Mouse (Mus musculus) cerebellum, adult 2 months (tissue): ENCODE data around the gene Tmprss4. TPM values are rescaled to one million over a fixed set of nuclear protein-coding genes. Genes with fewer than 3 reads are reported as not detected.
A peak's percentile ranks its signal among the peaks of the same experiment; 100 is the strongest.

Experiments used
- DNase-seq, 2 experiments: peaks; one replicate each; pipeline ENCODE4 v3.0.0; 2021
- H3K27ac ChIP-seq: fragments of 200-500 bp; 2 replicates; pipeline ENCODE4 v1.5.1; 2012; ENCODE audit warnings: low read length, control low read depth, inconsistent platforms; ENCODE audit not compliant: insufficient read depth
- H3K27me3 ChIP-seq: fragments of 200-500 bp; 2 replicates; pipeline ENCODE4 v1.6.1; 2012; ENCODE audit warnings: inconsistent platforms, mild to moderate bottlenecking, low read length, moderate library complexity; ENCODE audit not compliant: control insufficient read depth, insufficient read depth
- H3K4me1 ChIP-seq: fragments of 200-500 bp; 2 replicates; pipeline ENCODE4 v1.6.1; 2011; ENCODE audit warnings: low read length; ENCODE audit not compliant: control insufficient read depth, insufficient read depth
- H3K4me3 ChIP-seq: fragments of 200-500 bp; replicated peaks from 2 replicates; pipeline ENCODE3; 2011; ENCODE audit warnings: mild to moderate bottlenecking, low read depth, low read length, control low read depth; ENCODE audit not compliant: insufficient read depth
- CTCF ChIP-seq: fragments of 200-500 bp; IDR thresholded peaks from 2 replicates; pipeline ENCODE4 v1.5.1; 2011; ENCODE audit warnings: low read depth, mild to moderate bottlenecking, control low read depth, low read length, moderate library complexity, borderline replicate concordance; ENCODE audit not compliant: insufficient read depth
- POLR2A ChIP-seq: fragments of 200-500 bp; IDR thresholded peaks from 2 replicates; pipeline ENCODE4 v1.6.1; 2011; ENCODE audit warnings: low read length, control low read depth, borderline replicate concordance; ENCODE audit not compliant: insufficient read depth
- WGBS: fragments of 180-500 bp; shearing (Covaris S2); methylation state at CpG from one replicate; pipeline ENCODE4 v1.1.7; 2018; 5-methylcytosine and 5-hydroxymethylcytosine counted together
- polyA plus RNA-seq: library from polyadenylated mRNA; depleted of rRNA; stranded (reverse); fragments of >200 nt; gene quantifications from 2 replicates; pipeline ENCODE4 v1.2.3, GENCODE M21; 2012

The Tmprss4 gene
- polyA plus RNA-seq, 1 experiment = 0.34 TPM

- TF ChIP-seq POLR2A (no peak), CTCF (no peak)
- DNase-seq = no peak
- Histone ChIP-seq H3K27ac (no peak overlapping the region), H3K27me3 (no peaks in the 10 kb centered on the region), H3K4me3 (peak overlapping the region; percentile 65), H3K4me1 (no peaks in the 10 kb centered on the region)
- 5% methylated on average over 27 of the region's 27 CpGs for WGBS
Measured at GRCm38 (mm10) chr9:45145533-45146266, 58.2 kb downstream of the Tmprss4 start.

DNA sequence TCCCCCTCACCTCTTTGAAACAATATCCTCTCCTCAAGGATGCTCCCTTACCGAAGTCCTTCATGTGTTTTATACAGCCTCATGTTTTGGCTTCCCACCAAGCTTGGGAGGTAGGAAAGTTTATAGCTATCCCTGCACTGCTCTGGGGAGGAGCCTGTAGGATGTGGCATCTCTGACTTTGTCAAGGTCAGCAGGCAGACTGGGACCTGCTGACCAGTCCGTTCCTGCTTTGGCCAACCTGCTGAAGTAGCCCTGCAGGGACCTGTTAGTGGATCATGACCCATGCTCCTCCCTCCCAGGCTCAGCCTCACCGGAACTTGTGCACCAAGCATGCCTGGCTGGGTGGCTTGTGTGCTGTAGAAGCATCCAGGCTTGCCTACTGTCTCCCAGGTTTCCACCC is 61.2 kb downstream of the Tmprss4 start:
- Histone ChIP-seq H3K4me1 (peaks cover 3% of the 10 kb centered on the region; the same call in 1 of the 2 replicates), H3K27me3 (no peaks in the 10 kb centered on the region; the same call in 1 of the 2 replicates), H3K27ac (no peak overlapping the region), H3K4me3 (no peak overlapping the region)
- 59% methylated on average over 3 of the region's 3 CpGs for WGBS
- TF ChIP-seq CTCF = no peak
- TF ChIP-seq POLR2A = no peak
- DNase-seq = no peak

DNA sequence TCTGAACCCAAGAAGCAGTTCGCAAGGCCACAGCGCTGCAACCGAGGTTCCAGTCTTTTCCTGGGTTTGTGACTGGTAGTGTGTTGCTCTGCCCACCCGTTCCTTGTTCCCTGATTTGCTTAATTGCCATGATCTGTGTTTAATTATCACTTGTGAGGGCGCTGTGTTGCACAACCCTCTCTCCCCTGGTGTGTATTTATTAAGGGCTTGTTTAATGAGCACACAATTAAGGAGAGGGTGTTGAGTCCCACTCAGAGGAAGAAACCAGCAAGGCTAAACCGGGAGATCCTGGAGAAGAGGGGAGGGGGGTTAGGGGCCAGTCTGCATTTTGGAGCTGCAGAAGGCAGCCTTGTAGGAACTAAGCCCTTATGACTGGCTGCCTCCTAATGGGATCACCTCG is 62.9 kb downstream of the Tmprss4 start:
- Histone ChIP-seq H3K27ac (no peak overlapping the region), H3K4me1 (peaks cover 3% of the 10 kb centered on the region; the same call in 1 of the 2 replicates), H3K27me3 (no peaks in the 10 kb centered on the region; the same call in 1 of the 2 replicates), H3K4me3 (no peak overlapping the region)
- TF ChIP-seq POLR2A (no peak), CTCF (no peak)
- no peak for DNase-seq
- 77% methylated on average over 7 of the region's 7 CpGs for WGBS

DNA sequence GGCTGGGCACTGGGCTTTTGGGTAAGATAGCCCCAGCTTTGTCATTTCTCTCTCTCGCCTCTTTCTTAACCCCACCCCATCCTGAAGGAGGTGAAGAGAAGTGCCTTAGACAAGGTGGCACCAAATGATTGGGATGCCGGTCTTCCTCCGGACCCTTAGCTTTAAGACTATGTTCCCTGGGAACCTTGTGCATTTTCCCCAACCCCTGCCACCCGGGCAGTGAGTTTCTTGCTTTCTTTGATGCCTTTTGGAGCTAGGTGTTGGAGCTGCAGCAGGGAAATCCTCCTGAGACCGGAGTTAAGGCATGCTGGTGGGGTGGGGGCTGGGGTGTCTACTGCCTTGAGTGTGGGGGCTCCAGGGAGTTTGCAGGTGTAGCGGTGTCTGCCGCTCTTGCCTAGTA is 64.8 kb downstream of the Tmprss4 start:
- no peak overlapping the region for H3K27ac ChIP-seq

DNA sequence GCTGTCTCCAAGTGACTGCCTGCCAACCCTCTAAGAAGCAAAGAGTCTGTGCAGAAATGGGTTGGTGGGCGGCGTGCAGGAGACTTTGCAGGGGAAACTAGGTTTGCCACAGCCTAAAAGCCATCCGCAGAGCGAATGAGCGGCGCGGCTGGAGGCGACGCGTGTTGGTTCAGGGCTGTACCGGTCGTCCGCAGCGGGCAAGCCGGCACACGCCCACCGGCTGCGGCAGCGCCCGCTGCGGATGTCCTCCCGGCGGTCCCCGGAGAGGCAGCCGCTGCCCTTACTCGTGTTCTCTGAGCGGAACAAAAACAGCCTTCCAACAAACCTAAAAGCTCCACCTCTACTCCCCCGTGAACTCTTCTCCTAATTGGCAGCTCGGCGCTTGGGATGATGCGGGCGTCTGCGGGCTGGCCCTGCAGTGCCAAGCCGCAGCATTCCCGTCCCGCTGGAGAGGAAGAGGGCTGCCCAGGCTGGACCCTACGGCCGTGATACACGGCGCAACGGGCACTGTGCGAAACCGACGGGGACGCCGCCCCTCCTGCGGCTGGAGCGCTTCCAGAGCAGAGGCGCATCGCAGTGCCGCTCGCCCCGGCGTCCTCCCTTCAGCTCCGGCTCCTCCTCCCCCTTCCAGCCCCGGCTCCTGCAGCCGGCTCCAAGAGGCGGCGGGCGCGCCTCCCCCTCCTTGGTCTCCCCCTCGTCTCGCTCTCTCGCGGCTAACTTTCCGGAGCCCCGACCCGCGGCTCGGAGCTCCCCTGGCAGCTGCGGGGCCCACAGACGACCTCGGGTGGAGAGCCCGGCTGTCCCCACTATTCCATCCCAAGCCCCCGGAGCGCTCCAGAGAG is 65.5 kb downstream of the Tmprss4 start, which contains the start of gene Scn4b:
Gene Scn4b, plus strand, starts transcription at position 205 of the 842 bp plus-strand sequence.
- no peaks in the 10 kb centered on the region; the same call in 1 of the 2 replicates for H3K27me3 ChIP-seq
- DNase-seq = peak in 1 of 2 experiments; percentile 43

More for the DNA sequence above, 64.8 kb downstream of the Tmprss4 start:
- 31% methylated on average over 7 of the region's 7 CpGs for WGBS
- Histone ChIP-seq H3K27me3 (no peaks in the 10 kb centered on the region; the same call in 1 of the 2 replicates), H3K4me1 (peaks cover 3% of the 10 kb centered on the region; the same call in 1 of the 2 replicates), H3K4me3 (peak overlapping the region; percentile 11)
- TF ChIP-seq POLR2A = no peak
- TF ChIP-seq CTCF = no peak
- DNase-seq = no peak

DNA sequence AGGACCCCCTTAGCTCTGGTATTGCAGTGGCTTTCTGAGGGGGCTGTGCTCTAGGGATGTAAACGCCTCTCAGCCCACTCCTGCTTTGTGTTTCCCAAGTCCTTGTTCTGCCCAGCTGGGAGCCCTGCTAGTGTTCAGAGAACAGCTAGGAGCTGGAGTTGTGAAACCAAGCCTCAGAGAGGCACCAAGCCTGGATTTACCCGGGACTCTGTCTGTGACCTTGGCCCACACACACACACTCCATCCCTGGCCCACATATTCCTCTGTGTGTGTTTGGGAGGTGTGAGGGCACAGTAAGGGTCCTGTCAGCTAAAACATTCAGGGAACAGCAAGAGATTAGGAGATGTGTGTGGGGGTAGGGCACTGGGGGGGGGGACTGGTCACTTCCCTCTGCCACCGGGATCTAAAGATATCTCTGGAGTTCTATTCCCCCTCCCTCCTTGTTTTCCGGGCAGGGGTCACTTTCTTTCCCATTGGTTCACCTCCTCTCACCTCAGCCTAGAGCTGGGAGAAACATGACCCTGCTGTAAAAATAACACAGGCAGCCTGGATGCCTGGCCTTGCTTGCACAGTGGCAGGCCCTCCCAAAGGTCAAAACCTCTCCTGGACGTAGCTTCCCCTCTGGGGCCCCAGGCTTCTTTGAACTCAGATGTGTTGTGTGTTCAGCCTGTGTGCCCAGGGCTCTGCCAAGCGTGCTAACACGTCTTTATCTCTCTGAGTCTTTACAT is 67.3 kb downstream of the Tmprss4 start:
- Histone ChIP-seq H3K4me1 (peaks cover 3% of the 10 kb centered on the region; the same call in 1 of the 2 replicates), H3K27me3 (no peaks in the 10 kb centered on the region; the same call in 1 of the 2 replicates), H3K27ac (no peak overlapping the region), H3K4me3 (no peak overlapping the region)
- WGBS = 60% methylated on average over 7 of the region's 7 CpGs
- DNase-seq = no peak
- TF ChIP-seq POLR2A = no peak
- no peak for TF ChIP-seq CTCF

More for the DNA sequence above, 65.5 kb downstream of the Tmprss4 start, which contains the start of gene Scn4b:
- Histone ChIP-seq H3K4me1 (peaks cover 3% of the 10 kb centered on the region; the same call in 1 of the 2 replicates), H3K4me3 (peak within 1 kb of the TSS; percentile 39), H3K27ac (no peak within 1 kb of the TSS)
- TF ChIP-seq POLR2A (no peak), CTCF (no peak)
- WGBS = under 1% methylated on average over 73 of the region's 76 CpGs
